Mouse (Mus musculus) 3134 (cell line): Measurements from ENCODE around the gene Ttc4.

Experiments
- DNase-seq: peaks from one replicate; pipeline ENCODE4 v3.0.0-alpha.2; 2011; ENCODE audit warnings: low spot score; ENCODE audit not compliant: insufficient read length; ENCODE audit errors: extremely low read depth

Ttc4 gene

GRCm38 (mm10) chr4:106615637-106616036 lies 63.1 kb downstream of the Ttc4 start:
- DNase-seq, result no peak

GRCm38 (mm10) chr4:106614881-106615280 lies 63.9 kb downstream of the Ttc4 start:
- no peak for DNase-seq

- peak; percentile 39 for DNase-seq
Measured at GRCm38 (mm10) chr4:106614180-106614797, 64.5 kb downstream of the Ttc4 start.

GRCm38 (mm10) chr4:106613560-106613959 lies 65.2 kb downstream of the Ttc4 start:
- DNase-seq, result peak; percentile 42

- no peak for DNase-seq
Measured at GRCm38 (mm10) chr4:106613105-106613504, 65.6 kb downstream of the Ttc4 start.
